Mouse (Mus musculus) myocyte (in vitro differentiated cells): ENCODE measurements around the gene Catsper2.

Source experiments
- CEBPB ChIP-seq: IDR thresholded peaks from 2 replicates; pipeline ENCODE4 v1.6.1; 2011; ENCODE audit warnings: mild to moderate bottlenecking, moderate library complexity; ENCODE audit not compliant: poor library complexity, insufficient read depth, severe bottlenecking
- E2F4 ChIP-seq: IDR thresholded peaks from one replicate; pipeline ENCODE4 v1.6.1; 2011; ENCODE audit warnings: mild to moderate bottlenecking, control low read depth, moderate library complexity; ENCODE audit not compliant: insufficient read depth
- MAX ChIP-seq: IDR thresholded peaks from one replicate; pipeline ENCODE4 v1.6.1; 2011; ENCODE audit warnings: low read depth, mild to moderate bottlenecking, control low read depth
- MYOD1 ChIP-seq, 3 experiments: IDR thresholded peaks; one replicate each; pipeline ENCODE4 v1.6.1; 2011; ENCODE audit warnings: control low read depth in 2 of 3, low read depth in 2 of 3, mild to moderate bottlenecking in 2 of 3, moderate library complexity in 1 of 3; ENCODE audit not compliant: insufficient read length in 2 of 3, control insufficient read depth in 1 of 3
- MYOG ChIP-seq, 3 experiments: IDR thresholded peaks; one replicate each; pipeline ENCODE4 v1.6.1; 2011; ENCODE audit warnings: control low read depth in 2 of 3, low read depth in 2 of 3, mild to moderate bottlenecking in 2 of 3; ENCODE audit not compliant: insufficient read length in 2 of 3, control insufficient read depth in 1 of 3, insufficient read depth in 1 of 3
- POLR2A ChIP-seq: IDR thresholded peaks from one replicate; pipeline ENCODE4 v1.6.1; 2011; ENCODE audit warnings: low read depth, mild to moderate bottlenecking, control low read depth, moderate library complexity; ENCODE audit not compliant: insufficient read length
- POLR2AphosphoS2 ChIP-seq: IDR thresholded peaks from one replicate; pipeline ENCODE4 v1.6.1; 2011; ENCODE audit warnings: low read depth, control low read depth; ENCODE audit not compliant: insufficient read length
- REST ChIP-seq: IDR thresholded peaks from one replicate; pipeline ENCODE4 v1.6.1; 2011; ENCODE audit warnings: mild to moderate bottlenecking, control low read depth, moderate library complexity; ENCODE audit not compliant: insufficient read depth, insufficient read length
- TCF12 ChIP-seq: IDR thresholded peaks from one replicate; pipeline ENCODE4 v1.6.1; 2011; ENCODE audit warnings: mild to moderate bottlenecking, control low read depth; ENCODE audit not compliant: poor library complexity, insufficient read depth, severe bottlenecking
- USF1 ChIP-seq: IDR thresholded peaks from one replicate; pipeline ENCODE4 v1.6.1; 2011; ENCODE audit warnings: low read depth, mild to moderate bottlenecking, control low read depth, moderate library complexity

DNA sequence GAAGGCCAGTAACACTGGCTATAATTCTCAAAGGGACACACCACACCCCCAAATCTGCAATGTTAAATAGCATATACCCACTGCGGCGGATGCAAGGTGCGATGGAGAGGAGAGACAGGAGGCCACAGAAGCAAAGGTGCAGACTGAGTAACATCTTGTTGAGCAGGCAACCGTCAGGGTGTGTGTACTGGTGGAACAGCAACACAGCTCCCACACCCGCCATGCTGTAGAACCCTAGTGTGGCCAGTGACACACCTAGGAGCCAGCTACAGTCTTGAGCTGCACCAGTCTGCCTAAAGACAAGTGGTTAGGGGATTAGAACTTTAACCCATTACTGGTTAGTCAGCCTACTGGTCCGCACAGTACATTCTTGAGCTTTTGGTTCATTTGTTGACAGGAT is 40.3 kb upstream of the Catsper2 start:
- TF ChIP-seq POLR2A (peak; percentile 30), USF1 (no peak), MAX (no peak), CEBPB (no peak), TCF12 (no peak), REST (no peak), POLR2AphosphoS2 (peak; percentile 93), E2F4 (no peak), MYOG (IDR thresholded peaks at IDR 0.05; ENCODE audit: control insufficient read depth in 1 of 3, insufficient read depth in 1 of 3, insufficient read length in 2 of 3, low read depth in 2 of 3) (no peak), MYOD1 (IDR thresholded peaks at IDR 0.05; ENCODE audit: control insufficient read depth in 1 of 3, insufficient read length in 2 of 3, low read depth in 2 of 3) (no peak)
